Mouse (Mus musculus) hematopoietic multipotent progenitor cell, adult 10-12 weeks (in vitro differentiated cells): Measurements from ENCODE around the gene Slc25a38. TPM values are rescaled to one million over a fixed set of nuclear protein-coding genes. Genes with fewer than 3 reads are reported as not detected.

Source experiments
- polyA plus RNA-seq: library from polyadenylated mRNA; stranded (reverse); fragments of >175 nt; gene quantifications from 2 replicates; pipeline ENCODE4 v1.2.3, GENCODE M21; 2012; ENCODE audit warnings: low replicate concordance

Gene Slc25a38
- 45.2 and 56.2 TPM in 2 replicates for polyA plus RNA-seq

DNA sequence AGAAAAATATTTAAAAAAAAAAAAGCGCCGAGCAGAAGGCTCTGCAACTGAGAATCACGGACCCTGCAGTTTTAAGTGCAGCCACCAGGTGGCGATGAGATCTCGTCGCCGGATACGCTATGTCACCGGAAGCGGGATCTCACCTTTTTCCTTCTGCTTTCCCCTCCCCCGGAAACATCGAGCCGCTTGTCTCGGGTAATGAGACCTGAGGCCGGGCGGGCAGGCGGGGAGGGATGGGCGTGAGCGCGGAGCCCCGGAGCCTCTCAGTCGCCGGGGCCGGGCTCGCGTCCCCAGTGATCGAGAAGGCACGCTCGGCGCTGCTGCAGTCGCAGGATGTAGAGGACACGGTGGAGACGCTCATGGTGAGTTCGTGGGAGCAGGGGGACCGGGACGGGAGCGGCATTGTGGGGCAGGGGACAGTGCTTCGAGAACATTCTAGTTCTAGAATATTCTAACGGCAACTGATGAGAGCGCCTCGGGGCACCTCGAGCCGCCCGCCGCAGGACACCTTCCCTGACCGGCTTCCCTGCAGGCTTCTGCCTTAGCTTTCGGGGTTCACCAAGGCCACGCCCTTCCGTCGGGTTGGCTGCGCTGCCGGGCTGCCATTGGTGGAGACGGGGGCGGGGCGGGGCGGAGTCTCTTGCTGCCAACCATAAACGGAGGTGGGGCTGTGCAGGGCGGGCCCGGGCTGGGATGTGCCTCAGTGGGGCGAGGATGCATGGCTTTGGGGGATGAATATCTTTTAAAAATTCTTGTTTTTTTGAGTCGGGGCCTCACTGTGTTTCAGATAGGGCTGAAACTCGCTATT lies at the start of gene Slc25a38:
Slc25a38 (plus strand) TSS at position 164 of the 808 bp plus-strand sequence.

DNA sequence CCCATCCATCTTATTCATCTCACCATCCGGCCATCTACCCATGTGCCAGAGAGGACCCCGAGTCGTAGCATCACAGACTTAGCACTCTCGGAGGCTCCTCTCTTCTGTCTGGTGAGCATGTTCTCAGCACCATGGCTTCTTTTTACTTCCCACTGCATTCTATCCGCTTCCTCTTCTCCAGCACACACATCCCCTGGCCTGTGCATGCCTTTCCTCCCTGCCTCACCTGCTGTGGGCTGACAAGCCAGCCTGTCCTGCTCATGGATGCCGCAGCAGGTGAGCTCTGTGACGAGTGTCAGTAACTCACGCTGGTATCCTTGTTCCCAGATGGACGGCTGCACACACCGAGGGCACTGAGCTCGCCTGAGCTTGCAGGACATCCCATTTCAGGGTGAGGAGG lies 40.4 kb upstream of the Slc25a38 start, which contains the start of gene Cx3cr1:
Cx3cr1 (minus strand) TSS at position 101 of the 400 bp plus-strand sequence.

DNA sequence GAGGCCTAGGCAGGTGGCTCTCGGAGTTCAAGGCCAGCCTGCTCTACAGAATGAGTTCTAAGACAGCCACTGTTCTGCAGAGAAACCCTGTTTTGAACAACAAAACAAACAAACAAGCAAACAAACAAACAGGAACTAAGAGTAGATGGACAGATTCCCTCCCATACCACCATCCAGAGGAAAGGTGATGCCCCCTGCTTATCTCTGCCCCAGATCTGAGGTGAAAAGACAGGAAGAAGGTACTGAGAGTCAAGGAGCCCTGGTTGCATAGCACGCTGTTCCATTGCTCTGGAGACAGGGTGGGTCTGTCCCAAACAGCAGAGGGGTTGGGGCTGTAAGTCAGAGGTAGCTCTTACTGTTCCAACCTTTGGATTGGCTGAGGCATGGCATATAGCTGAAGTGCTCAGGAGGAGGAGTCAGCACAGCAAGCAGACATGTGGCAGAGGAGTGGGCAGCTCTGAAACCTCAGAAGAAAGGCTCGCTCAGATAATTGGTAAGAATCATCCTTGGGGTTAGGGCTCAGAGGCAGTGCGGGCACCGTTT lies 18.4 kb upstream of the Slc25a38 start, which contains the start of gene Ccr8:
Ccr8 (plus strand) TSS at position 419 of the 543 bp plus-strand sequence.

DNA sequence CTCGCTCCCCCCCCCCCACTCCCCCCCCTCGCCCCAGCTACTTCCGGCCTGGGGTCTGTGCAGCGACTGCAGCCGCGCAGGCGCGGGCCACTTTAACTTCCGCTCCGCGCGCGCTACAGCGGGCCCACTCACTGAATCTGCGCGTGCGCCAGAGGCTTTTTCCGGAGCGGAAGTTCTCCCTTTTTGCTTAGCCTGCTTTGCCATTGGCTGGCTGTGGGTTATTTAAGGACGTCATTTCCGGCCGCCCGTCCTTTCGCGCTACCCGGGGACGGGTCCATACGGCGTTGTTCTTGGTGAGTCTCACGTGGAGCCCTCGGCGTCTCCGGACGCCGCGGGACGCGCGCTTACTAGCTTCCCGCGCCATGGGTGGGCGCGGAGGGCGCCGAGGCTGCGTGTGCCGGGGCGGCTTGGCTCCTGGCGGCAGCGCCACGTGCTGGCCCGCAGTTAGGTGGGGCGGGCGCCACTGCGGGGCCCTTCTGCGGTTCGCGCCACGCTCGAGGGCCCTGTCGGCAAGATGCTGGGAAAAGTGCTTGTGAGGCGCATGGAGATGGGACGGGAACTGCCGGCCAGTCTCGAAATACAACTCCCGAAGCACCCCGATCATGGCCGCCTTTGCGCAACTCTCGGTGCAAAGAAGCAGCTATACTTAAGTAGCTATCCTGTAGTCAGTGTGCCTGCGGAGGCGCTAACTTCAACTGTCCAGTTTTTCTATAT lies 17.5 kb downstream of the Slc25a38 start, which contains the start of gene Rpsa:
Rpsa (plus strand) TSS at position 152 of the 714 bp plus-strand sequence.

DNA sequence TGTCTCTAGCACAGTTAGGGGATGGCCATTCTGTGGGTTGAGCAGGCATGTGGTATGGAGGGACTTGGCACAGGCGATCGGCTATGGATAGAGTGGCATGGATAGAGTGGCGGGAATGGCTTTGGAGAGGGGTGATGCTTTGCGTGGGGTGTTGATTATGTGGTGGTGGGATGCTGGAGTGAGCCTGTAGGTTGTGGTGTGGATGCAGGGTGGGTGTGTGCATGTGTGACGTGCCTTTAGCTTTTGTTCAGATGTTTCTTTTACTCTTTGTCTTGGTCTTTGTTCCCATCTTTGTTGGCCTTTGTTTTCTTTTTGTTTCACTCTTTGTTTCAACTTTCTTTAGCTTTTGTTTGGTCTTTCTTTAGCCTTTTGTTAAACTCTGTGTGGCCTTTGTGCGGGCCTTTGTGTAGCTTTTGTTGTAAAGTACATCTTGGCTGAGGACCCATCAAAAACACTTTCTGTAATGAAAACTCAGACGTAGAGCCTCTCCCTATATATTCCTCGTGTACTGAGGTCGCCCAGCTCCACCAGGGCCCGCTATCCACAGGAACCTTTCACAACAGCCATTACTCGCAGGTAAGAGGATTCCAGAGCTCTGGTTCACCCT lies 39.2 kb downstream of the Slc25a38 start, which contains the start of gene Mobp:
Mobp (plus strand) TSS at position 486 of the 607 bp plus-strand sequence.

Other genes with a start within 250 kb of the Slc25a38 start
- 14.6 and 18.4 TPM in 2 replicates for gene Wdr48, start 215.5 kb upstream of the Slc25a38 start, polyA plus RNA-seq
- 8.4 and 15.4 TPM in 2 replicates for gene Gorasp1, start 172.8 kb upstream of the Slc25a38 start, polyA plus RNA-seq
- 0.08 TPM in 1 of 2 replicates, not detected in the other for gene Ttc21a, start 172.8 kb upstream of the Slc25a38 start, polyA plus RNA-seq
- 101 and 123 TPM in 2 replicates for gene Csrnp1, start 125.7 kb upstream of the Slc25a38 start, polyA plus RNA-seq
- not detected in 2 replicates for gene Xirp1, start 86.8 kb upstream of the Slc25a38 start, polyA plus RNA-seq
- 3.5 and 3.8 TPM in 2 replicates for gene Cx3cr1, start 40.5 kb upstream of the Slc25a38 start, polyA plus RNA-seq
- 0.20 and 0.50 TPM in 2 replicates for gene Ccr8, start 18.3 kb upstream of the Slc25a38 start, polyA plus RNA-seq
- gene Rpsa, start 17.3 kb downstream of the Slc25a38 start, polyA plus RNA-seq: 1,066 and 10,393 TPM in 2 replicates
- 0.08 TPM in 1 of 2 replicates, not detected in the other for gene Mobp, start 39.3 kb downstream of the Slc25a38 start, polyA plus RNA-seq
- gene Myrip, start 191.1 kb downstream of the Slc25a38 start, polyA plus RNA-seq: 0.51 TPM in 1 of 2 replicates, not detected in the other